Mouse (Mus musculus): ENCODE measurements around the gene Zfp59.

- TF ChIP-seq CTCF (IDR thresholded peaks at IDR 0.05; ENCODE audit: borderline replicate concordance, extremely low read depth, insufficient read depth, insufficient read length) (no peak), POLR2A (IDR thresholded peaks at IDR 0.05; ENCODE audit: borderline replicate concordance, extremely low read depth, insufficient read depth, insufficient read length, poor library complexity, severe bottlenecking) (peak; percentile 23; the same call in 1 of the 2 replicates)
These were observed at the start of gene Zfp59 for GRCm38 (mm10) chr7:27838323-27839249.

All from brain, embryonic 14.5 days (tissue).